Mouse (Mus musculus) embryonic fibroblast, embryonic 13.5 days (primary cell): ENCODE results near the gene Nxnl2.

Experiments
- CTCF ChIP-seq: IDR thresholded peaks from 2 replicates; pipeline ENCODE4 v1.5.1; 2011; ENCODE audit warnings: mild to moderate bottlenecking, control low read depth, low read length, moderate library complexity, borderline replicate concordance; ENCODE audit not compliant: insufficient read depth
- POLR2A ChIP-seq: IDR thresholded peaks from 2 replicates; pipeline ENCODE4 v1.6.1; 2011; ENCODE audit warnings: low read depth, mild to moderate bottlenecking, control low read depth, low read length, moderate library complexity

GRCm38 (mm10) chr13:51128417-51128816, 42.4 kb upstream of the Nxnl2 start:
- TF ChIP-seq CTCF (no peak), POLR2A (no peak)
